Mouse (Mus musculus) limb, embryonic 14.5 days (tissue): ENCODE measurements around the gene Msl1. TPM values are rescaled to one million over a fixed set of nuclear protein-coding genes. Genes with fewer than 3 reads are reported as not detected.
"Not testable (repeated sequence)": the region's sequence is repeated elsewhere in the genome, so short reads cannot be mapped to it uniquely, and the experiment has no call there.

Experiments
- ATAC-seq: fragments of 200-750 bp; cut with Nextera tagmentation; 2 replicates; pipeline ENCODE4 v1.8.0; 2017; ENCODE audit warnings: low read depth, moderate number of reproducible peaks, moderate TSS enrichment; ENCODE audit not compliant: low FRiP score
- DNase-seq: peaks from one replicate; pipeline ENCODE4 v3.0.0-alpha.2; 2015; ENCODE audit warnings: low spot score
- H3K27ac ChIP-seq: fragments of 300-500 bp; sonication (generic); replicated peaks from 2 replicates; pipeline ENCODE4 v1.5.1; 2014; ENCODE audit warnings: low read depth, mild to moderate bottlenecking, low read length, moderate library complexity, mixed read lengths
- H3K27me3 ChIP-seq: fragments of 300-500 bp; sonication (generic); 2 replicates; pipeline ENCODE4 v1.6.1; 2014; ENCODE audit warnings: low read length, mixed read lengths; ENCODE audit not compliant: control insufficient read depth, insufficient read depth
- H3K36me3 ChIP-seq: fragments of 300-500 bp; sonication (generic); 2 replicates; pipeline ENCODE4 v1.6.1; 2014; ENCODE audit warnings: mild to moderate bottlenecking, low read length, moderate library complexity, mixed read lengths; ENCODE audit not compliant: control insufficient read depth, insufficient read depth
- H3K4me1 ChIP-seq: fragments of 300-500 bp; sonication (generic); 2 replicates; pipeline ENCODE4 v1.6.1; 2014; ENCODE audit warnings: antibody characterized with exemption, low read length, mixed read lengths; ENCODE audit not compliant: control insufficient read depth, insufficient read depth
- H3K4me2 ChIP-seq: fragments of 300-500 bp; sonication (generic); replicated peaks from 2 replicates; pipeline ENCODE4 v1.6.1; 2014; ENCODE audit warnings: low read depth, mild to moderate bottlenecking, low read length, moderate library complexity; ENCODE audit not compliant: severe bottlenecking
- H3K4me3 ChIP-seq: fragments of 300-500 bp; sonication (generic); replicated peaks from 2 replicates; pipeline ENCODE4 v1.5.1; 2014; ENCODE audit warnings: low read length
- H3K9ac ChIP-seq: fragments of 300-500 bp; sonication (generic); 2 replicates; pipeline ENCODE4 v1.6.1; 2014; ENCODE audit warnings: mild to moderate bottlenecking, low read depth, low read length, moderate library complexity; ENCODE audit not compliant: severe bottlenecking
- H3K9me3 ChIP-seq: fragments of 300-500 bp; sonication (generic); 2 replicates; pipeline ENCODE4 v1.6.1; 2016; ENCODE audit warnings: low read length; ENCODE audit not compliant: control insufficient read depth
- POLR2A ChIP-seq: fragments of 200-500 bp; IDR thresholded peaks from 2 replicates; pipeline ENCODE4 v1.8.0; 2012; ENCODE audit warnings: inconsistent platforms, mild to moderate bottlenecking, moderate library complexity, borderline replicate concordance; ENCODE audit not compliant: insufficient read depth, insufficient read length; ENCODE audit errors: extremely low read depth
- WGBS: fragments of 180-500 bp; shearing (Covaris S2); extraction: QIAGEN DNeasy Blood & Tissue Kit; methylation state at CpG from one replicate; pipeline ENCODE4 v1.1.7; 2014; 5-methylcytosine and 5-hydroxymethylcytosine counted together
- polyA plus RNA-seq, 2 experiments: library from polyadenylated mRNA; depleted of rRNA in 1 of 2; stranded (reverse) in 1 of 2; unstranded in 1 of 2; fragments of >200 nt; fragmentation: Nextera tagmentation in 1 of 2; extraction: Ambion mirVana in 1 of 2; gene quantifications; 2 replicates each; pipeline versions ENCODE4 v1.2.1 to v1.2.3; 2012 to 2014

Msl1 gene
- polyA plus RNA-seq, 2 experiments = 19.8 to 81.1 TPM

GRCm38 (mm10) chr11:98816706-98817239 lies 21.5 kb downstream of the Msl1 start:
- WGBS = 96% methylated on average over 1 of the region's 1 CpGs

GRCm38 (mm10) chr11:98820968-98821367 lies 25.7 kb downstream of the Msl1 start:
- no peak overlapping the region for H3K27ac ChIP-seq
- DNase-seq = no peak
- no peak for ATAC-seq
- no peak for TF ChIP-seq POLR2A
- H3K4me1 ChIP-seq = no peaks in the 10 kb centered on the region
- no peak overlapping the region for H3K4me2 ChIP-seq
- 95% methylated on average over 5 of the region's 5 CpGs for WGBS
- no peak overlapping the region for H3K9ac ChIP-seq
- H3K4me3 ChIP-seq = no peak overlapping the region
- H3K36me3 ChIP-seq = peaks cover 95% of the 10 kb centered on the region
- no peaks in the 10 kb centered on the region for H3K9me3 ChIP-seq
- H3K27me3 ChIP-seq = no peaks in the 10 kb centered on the region

More at GRCm38 (mm10) chr11:98816706-98817239, 21.5 kb downstream of the Msl1 start:
- Histone ChIP-seq H3K27ac (no peak overlapping the region), H3K4me3 (no peak overlapping the region), H3K36me3 (peaks cover 85% of the 10 kb centered on the region), H3K9me3 (no peaks in the 10 kb centered on the region), H3K27me3 (no peaks in the 10 kb centered on the region), H3K4me1 (no peaks in the 10 kb centered on the region), H3K9ac (no peak overlapping the region), H3K4me2 (no peak overlapping the region)
- DNase-seq (no peak), ATAC-seq (no peak)
- no peak for TF ChIP-seq POLR2A

- ATAC-seq, H3K9ac ChIP-seq, H3K4me3 ChIP-seq, H3K4me1 ChIP-seq, H3K27ac ChIP-seq, H3K9me3 ChIP-seq, H3K4me2 ChIP-seq, H3K27me3 ChIP-seq, DNase-seq: not testable (repeated sequence)
- WGBS = 100% methylated on average over 2 of the region's 2 CpGs
- peaks cover 95% of the 10 kb centered on the region for H3K36me3 ChIP-seq
Measured at GRCm38 (mm10) chr11:98826071-98826470, 30.8 kb downstream of the Msl1 start.

- no peak for DNase-seq
- peaks cover 95% of the 10 kb centered on the region for H3K36me3 ChIP-seq
- WGBS = 89% methylated on average over 2 of the region's 2 CpGs
- no peaks in the 10 kb centered on the region for H3K9me3 ChIP-seq
- H3K9ac ChIP-seq = no peak overlapping the region
- no peak for ATAC-seq
- no peak overlapping the region for H3K27ac ChIP-seq
- no peaks in the 10 kb centered on the region for H3K27me3 ChIP-seq
- H3K4me3 ChIP-seq = no peak overlapping the region
- H3K4me2 ChIP-seq = no peak overlapping the region
- TF ChIP-seq POLR2A = no peak
- H3K4me1 ChIP-seq = no peaks in the 10 kb centered on the region
Measured at GRCm38 (mm10) chr11:98827877-98828276, 32.6 kb downstream of the Msl1 start.

DNA sequence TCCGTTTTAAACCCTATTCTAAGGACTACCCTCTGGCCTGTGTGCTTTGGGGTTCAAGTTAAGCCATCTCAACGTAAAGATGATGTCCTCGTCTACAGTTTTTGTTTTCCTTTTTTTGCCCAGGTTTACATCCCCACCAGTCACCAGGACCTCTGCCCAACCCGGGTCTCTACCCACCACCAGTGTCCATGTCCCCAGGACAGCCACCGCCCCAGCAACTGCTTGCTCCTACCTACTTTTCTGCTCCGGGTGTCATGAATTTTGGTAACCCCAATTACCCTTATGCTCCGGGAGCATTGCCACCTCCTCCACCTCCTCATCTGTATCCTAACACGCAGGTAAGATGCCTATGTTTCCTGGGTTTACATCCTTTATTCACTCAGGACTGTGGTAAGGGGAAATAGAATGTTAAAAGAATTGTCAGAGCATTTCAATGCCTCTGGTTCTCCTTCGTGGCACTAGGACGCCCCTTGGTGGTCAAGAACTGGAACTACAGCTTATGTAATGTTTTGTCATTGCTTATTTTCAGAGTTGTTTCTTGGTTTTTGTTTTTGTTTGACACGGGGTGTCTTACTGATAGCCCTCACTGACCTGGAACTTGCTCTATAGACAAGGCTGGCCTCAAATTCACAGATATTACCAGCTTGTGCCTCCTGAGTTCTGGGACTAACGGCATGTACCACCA lies 33.9 kb downstream of the Msl1 start:
- ATAC-seq (no peak), DNase-seq (no peak)
- no peak for TF ChIP-seq POLR2A
- Histone ChIP-seq H3K4me2 (no peak overlapping the region), H3K9me3 (no peaks in the 10 kb centered on the region), H3K36me3 (peaks cover 96% of the 10 kb centered on the region), H3K27me3 (no peaks in the 10 kb centered on the region), H3K4me1 (no peaks in the 10 kb centered on the region), H3K9ac (no peak overlapping the region), H3K4me3 (no peak overlapping the region), H3K27ac (no peak overlapping the region)
- 69% methylated on average over 12 of the region's 12 CpGs for WGBS

DNA sequence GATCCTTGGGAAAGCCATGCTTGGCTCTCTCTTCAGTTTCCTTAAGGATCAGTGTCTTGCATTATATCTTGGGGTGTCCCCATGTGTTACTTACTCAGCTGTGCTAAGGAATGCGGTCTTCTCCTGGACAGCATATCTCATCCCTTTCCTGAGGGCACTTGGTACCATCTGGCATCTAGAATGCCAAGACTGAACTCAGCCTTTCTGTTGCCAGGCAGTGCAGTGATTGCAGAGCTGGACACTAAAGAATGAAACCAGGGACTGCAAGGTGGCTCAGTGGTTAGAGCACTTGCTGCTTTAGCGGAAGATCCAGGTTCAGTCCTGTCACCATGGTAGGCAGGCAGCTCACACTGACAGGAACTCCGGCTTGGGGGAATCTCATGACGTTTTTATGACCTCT lies 34.6 kb downstream of the Msl1 start:
- ATAC-seq (no peak), DNase-seq (no peak)
- no peaks in the 10 kb centered on the region for H3K27me3 ChIP-seq
- no peak overlapping the region for H3K4me2 ChIP-seq
- H3K9ac ChIP-seq = no peak overlapping the region
- H3K4me1 ChIP-seq = no peaks in the 10 kb centered on the region
- no peak overlapping the region for H3K4me3 ChIP-seq
- H3K36me3 ChIP-seq = peaks cover 94% of the 10 kb centered on the region
- WGBS = 74% methylated on average over 4 of the region's 4 CpGs
- TF ChIP-seq POLR2A = no peak
- no peaks in the 10 kb centered on the region for H3K9me3 ChIP-seq
- H3K27ac ChIP-seq = no peak overlapping the region
